Mouse (Mus musculus): Measurements from ENCODE around the gene Atxn3. TPM values are rescaled to one million over a fixed set of nuclear protein-coding genes. Genes with fewer than 3 reads are reported as not detected.
A peak's percentile ranks its signal among the peaks of the same experiment; 100 is the strongest.

The Atxn3 gene
- polyA plus RNA-seq, 1 experiment from 2014 or later, result 19.5 TPM

GRCm38 (mm10) chr12:101889351-101889750 is 68.7 kb downstream of the Atxn3 start:
- peaks cover 63% of the 10 kb centered on the region for H3K36me3 ChIP-seq (ENCODE audit: control insufficient read depth, insufficient read depth, low read length)
- H3K4me1 ChIP-seq (ENCODE audit: control insufficient read depth, insufficient read depth, low read length), result no peaks in the 10 kb centered on the region
- H3K4me3 ChIP-seq (replicated peaks; ENCODE audit: low read depth, low read length), result no peak overlapping the region
- no peak overlapping the region for H3K9ac ChIP-seq (replicated peaks; ENCODE audit: low read length)
- H3K27ac ChIP-seq (replicated peaks; ENCODE audit: low read depth, low read length), result no peak overlapping the region
- WGBS, result 94% methylated on average over 3 of the region's 3 CpGs
- DNase-seq (no peak), ATAC-seq (ENCODE audit: low FRiP score, low TSS enrichment) (no peak)
- no peaks in the 10 kb centered on the region for H3K9me3 ChIP-seq (ENCODE audit: control insufficient read depth, low read length)
- no peaks in the 10 kb centered on the region for H3K27me3 ChIP-seq (ENCODE audit: control insufficient read depth, insufficient read depth, low read length)
- H3K4me2 ChIP-seq (ENCODE audit: low read length), result no peak overlapping the region

GRCm38 (mm10) chr12:101888312-101888711 is 69.7 kb downstream of the Atxn3 start:
- H3K27me3 ChIP-seq (ENCODE audit: control insufficient read depth, insufficient read depth, low read length), result no peaks in the 10 kb centered on the region
- H3K36me3 ChIP-seq (ENCODE audit: control insufficient read depth, insufficient read depth, low read length), result peaks cover 71% of the 10 kb centered on the region
- no peak overlapping the region for H3K9ac ChIP-seq (replicated peaks; ENCODE audit: low read length)
- DNase-seq (no peak), ATAC-seq (ENCODE audit: low FRiP score, low TSS enrichment) (no peak)
- no peak overlapping the region for H3K27ac ChIP-seq (replicated peaks; ENCODE audit: low read depth, low read length)
- no peak overlapping the region for H3K4me3 ChIP-seq (replicated peaks; ENCODE audit: low read depth, low read length)
- no peaks in the 10 kb centered on the region for H3K9me3 ChIP-seq (ENCODE audit: control insufficient read depth, low read length)
- WGBS, result 99% methylated on average over 2 of the region's 2 CpGs
- H3K4me1 ChIP-seq (ENCODE audit: control insufficient read depth, insufficient read depth, low read length), result no peaks in the 10 kb centered on the region
- no peak overlapping the region for H3K4me2 ChIP-seq (ENCODE audit: low read length)

- no peak overlapping the region for H3K4me3 ChIP-seq (replicated peaks; ENCODE audit: low read depth, low read length)
- no peak for DNase-seq
- no peaks in the 10 kb centered on the region for H3K9me3 ChIP-seq (ENCODE audit: control insufficient read depth, low read length)
- no peak overlapping the region for H3K9ac ChIP-seq (replicated peaks; ENCODE audit: low read length)
- H3K4me1 ChIP-seq (ENCODE audit: control insufficient read depth, insufficient read depth, low read length), result no peaks in the 10 kb centered on the region
- H3K27ac ChIP-seq (replicated peaks; ENCODE audit: low read depth, low read length), result no peak overlapping the region
- peaks cover 64% of the 10 kb centered on the region for H3K36me3 ChIP-seq (ENCODE audit: control insufficient read depth, insufficient read depth, low read length)
- H3K27me3 ChIP-seq (ENCODE audit: control insufficient read depth, insufficient read depth, low read length), result no peaks in the 10 kb centered on the region
- WGBS, result 94% methylated on average over 7 of the region's 7 CpGs
- ATAC-seq (ENCODE audit: low FRiP score, low TSS enrichment), result no peak
- no peak overlapping the region for H3K4me2 ChIP-seq (ENCODE audit: low read length)
Observed at GRCm38 (mm10) chr12:101884926-101885325, 73.1 kb downstream of the Atxn3 start.

DNA sequence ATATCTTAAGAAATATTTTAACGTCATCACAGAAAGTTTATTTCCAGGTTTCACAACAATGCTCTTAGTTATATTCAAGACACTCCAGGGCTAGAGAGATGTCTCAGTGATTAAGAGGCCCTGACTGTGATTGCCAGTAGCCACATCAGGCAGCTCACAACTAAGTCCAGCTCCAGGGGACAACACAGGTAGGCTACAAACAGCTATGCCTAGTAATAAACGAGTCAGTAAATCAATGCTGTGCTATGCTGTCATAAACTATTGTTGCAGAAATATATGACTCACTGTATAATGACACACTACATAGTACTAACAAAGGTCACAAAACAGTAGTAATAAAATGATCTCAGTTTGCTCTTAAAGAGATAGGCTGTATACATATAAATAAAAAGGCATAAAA is 81.7 kb downstream of the Atxn3 start:
- no peak for ATAC-seq (ENCODE audit: low FRiP score, low TSS enrichment)
- Histone ChIP-seq H3K27me3 (ENCODE audit: control insufficient read depth, insufficient read depth, low read length) (no peaks in the 10 kb centered on the region), H3K4me1 (ENCODE audit: control insufficient read depth, insufficient read depth, low read length) (no peaks in the 10 kb centered on the region), H3K27ac (replicated peaks; ENCODE audit: low read depth, low read length) (no peak overlapping the region), H3K9me3 (ENCODE audit: control insufficient read depth, low read length) (no peaks in the 10 kb centered on the region), H3K4me2 (ENCODE audit: low read length) (no peak overlapping the region), H3K36me3 (ENCODE audit: control insufficient read depth, insufficient read depth, low read length) (peaks cover 43% of the 10 kb centered on the region), H3K4me3 (replicated peaks; ENCODE audit: low read depth, low read length) (no peak overlapping the region), H3K9ac (replicated peaks; ENCODE audit: low read length) (no peak overlapping the region)
- no peak for DNase-seq
- 91% methylated on average over 2 of the region's 2 CpGs for WGBS

GRCm38 (mm10) chr12:101875107-101875506 is 82.9 kb downstream of the Atxn3 start:
- Histone ChIP-seq H3K9me3 (ENCODE audit: control insufficient read depth, low read length) (no peaks in the 10 kb centered on the region), H3K27ac (replicated peaks; ENCODE audit: low read depth, low read length) (no peak overlapping the region), H3K4me1 (ENCODE audit: control insufficient read depth, insufficient read depth, low read length) (no peaks in the 10 kb centered on the region), H3K27me3 (ENCODE audit: control insufficient read depth, insufficient read depth, low read length) (no peaks in the 10 kb centered on the region), H3K4me3 (replicated peaks; ENCODE audit: low read depth, low read length) (no peak overlapping the region), H3K4me2 (ENCODE audit: low read length) (no peak overlapping the region), H3K9ac (replicated peaks; ENCODE audit: low read length) (no peak overlapping the region), H3K36me3 (ENCODE audit: control insufficient read depth, insufficient read depth, low read length) (peaks cover 46% of the 10 kb centered on the region)
- WGBS, result 66% methylated on average over 1 of the region's 1 CpGs
- ATAC-seq (ENCODE audit: low FRiP score, low TSS enrichment) (no peak), DNase-seq (peak; percentile 82)

Other genes with a start within 250 kb of the Atxn3 start
- 0.34 and 0.36 TPM in 2 replicates for gene Tc2n, start 239.7 kb downstream of the Atxn3 start, polyA plus RNA-seq (2014; fragmentation: Nextera tagmentation; extraction: Ambion mirVana)
- gene Fbln5, start 139.2 kb downstream of the Atxn3 start, polyA plus RNA-seq (2014; fragmentation: Nextera tagmentation; extraction: Ambion mirVana), result 1.1 and 6.0 TPM in 2 replicates
- gene Trip11, start 45.0 kb downstream of the Atxn3 start, polyA plus RNA-seq (2014; fragmentation: Nextera tagmentation; extraction: Ambion mirVana), result 22.6 and 24.3 TPM in 2 replicates
- gene Cpsf2, start 17.7 kb upstream of the Atxn3 start, polyA plus RNA-seq (2014; fragmentation: Nextera tagmentation; extraction: Ambion mirVana), result 32.3 and 37.4 TPM in 2 replicates
- 0.89 and 1.2 TPM in 2 replicates for gene Slc24a4, start 170.5 kb upstream of the Atxn3 start, polyA plus RNA-seq (2014; fragmentation: Nextera tagmentation; extraction: Ambion mirVana)

All from midbrain, embryonic 14.5 days (tissue).